Mouse (Mus musculus): ENCODE data around the gene Cypt1. TPM values are rescaled to one million over a fixed set of nuclear protein-coding genes. Genes with fewer than 3 reads are reported as not detected.

Cypt1 gene
- polyA plus RNA-seq (2014; fragmentation: Nextera tagmentation; extraction: Ambion mirVana) = not detected in 2 replicates

- whole genome bisulfite sequencing = 93% methylated on average over 3 of the region's 3 CpGs
- Histone ChIP-seq H3K36me3 (ENCODE audit: control insufficient read depth, insufficient read depth, low read length) (no peaks in the 10 kb centered on the region), H3K4me3 (ENCODE audit: low read depth, low read length) (no peak within 1 kb of the TSS), H3K27ac (replicated peaks; ENCODE audit: low read depth, low read length) (no peak within 1 kb of the TSS), H3K9me3 (ENCODE audit: control insufficient read depth, low read length) (no peaks in the 10 kb centered on the region), H3K4me1 (ENCODE audit: control insufficient read depth, insufficient read depth, low read length) (no peaks in the 10 kb centered on the region), H3K9ac (ENCODE audit: low read length) (no peak within 1 kb of the TSS), H3K4me2 (ENCODE audit: low read depth, severe bottlenecking) (no peak within 1 kb of the TSS), H3K27me3 (ENCODE audit: control insufficient read depth, insufficient read depth, low read length) (no peaks in the 10 kb centered on the region)
- DNase-seq (ENCODE audit: low spot score) = no peak
- ATAC-seq (ENCODE audit: insufficient number of reproducible peaks, low FRiP score, low TSS enrichment, low read depth) = no peak
Observed at GRCm38 (mm10) chrX:16522569-16522968, at the start of gene Cypt1. Gene Cypt1 (plus strand): TSS chrX:16522869.

DNA sequence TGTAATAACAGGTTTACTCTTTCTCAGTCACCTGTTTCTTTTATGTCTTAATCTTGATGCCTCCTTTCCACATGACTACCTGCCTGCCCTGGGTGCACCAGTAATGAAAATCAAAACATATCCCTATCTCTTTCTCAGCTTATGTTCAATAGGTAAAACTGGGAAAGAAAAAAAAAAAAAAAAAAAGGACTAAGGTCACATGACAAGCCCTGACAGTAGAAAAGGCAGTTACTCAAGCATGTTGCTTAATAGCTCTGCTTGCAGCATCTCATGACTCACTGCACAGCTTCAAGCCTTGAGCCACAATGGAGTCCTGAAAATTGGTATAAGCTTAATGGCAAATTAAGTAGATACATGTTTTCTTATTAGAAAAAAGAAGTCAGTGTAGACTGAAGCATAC is 24.1 kb downstream of the Cypt1 start:
- no peak overlapping the region for H3K4me3 ChIP-seq (ENCODE audit: low read depth, low read length)
- no peaks in the 10 kb centered on the region for H3K9me3 ChIP-seq (ENCODE audit: control insufficient read depth, low read length)
- no peak overlapping the region for H3K27ac ChIP-seq (replicated peaks; ENCODE audit: low read depth, low read length)
- H3K4me1 ChIP-seq (ENCODE audit: control insufficient read depth, insufficient read depth, low read length) = no peaks in the 10 kb centered on the region
- H3K4me2 ChIP-seq (ENCODE audit: low read depth, severe bottlenecking) = no peak overlapping the region
- ATAC-seq (ENCODE audit: insufficient number of reproducible peaks, low FRiP score, low TSS enrichment, low read depth) = no peak
- H3K36me3 ChIP-seq (ENCODE audit: control insufficient read depth, insufficient read depth, low read length) = no peaks in the 10 kb centered on the region
- H3K9ac ChIP-seq (ENCODE audit: low read length) = no peak overlapping the region
- no peak for DNase-seq (ENCODE audit: low spot score)
- H3K27me3 ChIP-seq (ENCODE audit: control insufficient read depth, insufficient read depth, low read length) = no peaks in the 10 kb centered on the region

GRCm38 (mm10) chrX:16557061-16557460 is 34.4 kb downstream of the Cypt1 start:
- DNase-seq (ENCODE audit: low spot score) (no peak), ATAC-seq (ENCODE audit: insufficient number of reproducible peaks, low FRiP score, low TSS enrichment, low read depth) (no peak)
- no peaks in the 10 kb centered on the region for H3K9me3 ChIP-seq (ENCODE audit: control insufficient read depth, low read length)
- H3K9ac ChIP-seq (ENCODE audit: low read length) = no peak overlapping the region
- H3K4me2 ChIP-seq (ENCODE audit: low read depth, severe bottlenecking) = no peak overlapping the region
- H3K27ac ChIP-seq (replicated peaks; ENCODE audit: low read depth, low read length) = no peak overlapping the region
- H3K27me3 ChIP-seq (ENCODE audit: control insufficient read depth, insufficient read depth, low read length) = no peaks in the 10 kb centered on the region
- no peaks in the 10 kb centered on the region for H3K36me3 ChIP-seq (ENCODE audit: control insufficient read depth, insufficient read depth, low read length)
- no peak overlapping the region for H3K4me3 ChIP-seq (ENCODE audit: low read depth, low read length)
- no peaks in the 10 kb centered on the region for H3K4me1 ChIP-seq (ENCODE audit: control insufficient read depth, insufficient read depth, low read length)
- WGBS = 47% methylated on average over 1 of the region's 1 CpGs

DNA sequence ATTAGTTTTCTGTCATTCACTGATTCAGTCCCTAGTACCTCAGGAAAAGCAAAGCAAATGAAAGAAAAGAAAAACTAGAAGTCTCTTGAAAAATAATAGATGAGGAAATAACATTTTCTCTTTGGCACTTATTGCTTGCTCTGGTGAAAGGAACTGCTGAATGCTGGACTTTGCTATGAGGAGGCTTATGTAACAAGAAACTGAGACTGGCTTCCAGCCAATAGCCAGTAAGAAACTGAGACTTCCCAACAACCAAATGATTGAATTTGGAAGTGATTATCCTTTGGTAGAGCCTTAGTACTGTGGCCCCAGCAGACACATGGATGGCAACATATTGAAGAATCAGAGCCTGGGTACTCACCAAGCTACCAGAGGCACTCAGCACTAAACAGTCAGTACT is 35.8 kb downstream of the Cypt1 start:
- no peak for ATAC-seq (ENCODE audit: insufficient number of reproducible peaks, low FRiP score, low TSS enrichment, low read depth)
- Histone ChIP-seq H3K9me3 (ENCODE audit: control insufficient read depth, low read length) (no peaks in the 10 kb centered on the region), H3K4me3 (ENCODE audit: low read depth, low read length) (no peak overlapping the region), H3K27me3 (ENCODE audit: control insufficient read depth, insufficient read depth, low read length) (no peaks in the 10 kb centered on the region), H3K9ac (ENCODE audit: low read length) (no peak overlapping the region), H3K4me2 (ENCODE audit: low read depth, severe bottlenecking) (no peak overlapping the region), H3K4me1 (ENCODE audit: control insufficient read depth, insufficient read depth, low read length) (no peaks in the 10 kb centered on the region), H3K36me3 (ENCODE audit: control insufficient read depth, insufficient read depth, low read length) (no peaks in the 10 kb centered on the region), H3K27ac (replicated peaks; ENCODE audit: low read depth, low read length) (no peak overlapping the region)
- no peak for DNase-seq (ENCODE audit: low spot score)

Other genes starting within 250 kb of the Cypt1 start
- gene Maoa, start 96.8 kb downstream of the Cypt1 start, polyA plus RNA-seq (2014; fragmentation: Nextera tagmentation; extraction: Ambion mirVana) = 10.9 and 12.4 TPM in 2 replicates

All from limb, embryonic 11.5 days (tissue).